Mouse (Mus musculus) Patski (cell line): ENCODE data around the gene Sec22c. TPM values are rescaled to one million over a fixed set of nuclear protein-coding genes. Genes with fewer than 3 reads are reported as not detected.
A peak's percentile ranks its signal among the peaks of the same experiment; 100 is the strongest.

Experiments
- ATAC-seq: fragments of 100-300 bp; one replicate; pipeline ENCODE4 v1.8.0; 2021
- CTCF ChIA-PET: fragments of 350-600 bp; sonication (Branson Sonifier 250); formaldehyde crosslinking; loops from one replicate; lab custom pipeline; 2022; ENCODE audit warnings: inconsistent platforms; lab: Charles Lee
- POLR2A ChIA-PET: fragments of 350-600 bp; sonication (Branson Sonifier 250); formaldehyde crosslinking; loops from one replicate; lab custom pipeline; 2022; ENCODE audit warnings: antibody characterized with exemption, inconsistent platforms; lab: Charles Lee
- DNase-seq: peaks from one replicate; pipeline ENCODE4 v3.0.0-alpha.2; 2011; ENCODE audit warnings: low read depth, low spot score
- H3K27me3 ChIP-seq: fragments of 371-371 bp; one replicate; pipeline ENCODE4 v1.5.1; 2021
- CTCF ChIP-seq: fragments of 100-300 bp; IDR thresholded peaks from one replicate; pipeline ENCODE4 v1.5.1; 2021
- in situ Hi-C: fragments of 300-500 bp; cut with MboI; formaldehyde crosslinking; loops from 3 replicates; pipeline ENCODE4 v1.11.1; 2018; ENCODE audit warnings: low pct_unique_long_range_greater_than_20kb, mixed read lengths
- polyA plus RNA-seq: library from polyadenylated mRNA; unstranded; gene quantifications from one replicate; pipeline ENCODE4 v1.2.3, GENCODE M21; 2021

Sec22c gene
- polyA plus RNA-seq, 1 experiment from 2014 or later = 12.7 TPM

DNA sequence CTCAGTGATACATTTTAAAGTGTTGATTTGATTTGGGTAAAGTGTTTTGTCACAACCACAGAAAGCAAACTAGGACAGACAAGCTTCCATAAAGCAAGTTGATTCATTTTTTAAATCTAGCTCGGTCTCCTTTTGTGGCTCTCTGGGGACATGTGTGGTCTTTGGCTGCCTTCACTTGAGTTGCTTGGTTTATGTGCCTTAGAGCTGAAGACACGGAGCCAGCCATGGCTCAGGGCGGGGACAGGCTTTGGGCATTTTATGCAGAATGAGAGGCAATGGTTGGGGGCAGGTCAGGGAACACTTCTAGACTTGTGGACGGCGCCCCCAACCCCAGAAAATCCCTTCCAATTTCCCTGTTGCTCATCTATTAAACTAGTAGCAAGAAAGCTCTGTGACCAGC, 31.6 kb downstream of the Sec22c start:
- in situ Hi-C loops = no loop called here
- POLR2A ChIA-PET = no interaction called here
- DNase-seq (no peak), ATAC-seq (no peak)
- CTCF ChIA-PET = no interaction called here
- no peak for TF ChIP-seq CTCF
- peaks cover 28% of the 10 kb centered on the region for H3K27me3 ChIP-seq

DNA sequence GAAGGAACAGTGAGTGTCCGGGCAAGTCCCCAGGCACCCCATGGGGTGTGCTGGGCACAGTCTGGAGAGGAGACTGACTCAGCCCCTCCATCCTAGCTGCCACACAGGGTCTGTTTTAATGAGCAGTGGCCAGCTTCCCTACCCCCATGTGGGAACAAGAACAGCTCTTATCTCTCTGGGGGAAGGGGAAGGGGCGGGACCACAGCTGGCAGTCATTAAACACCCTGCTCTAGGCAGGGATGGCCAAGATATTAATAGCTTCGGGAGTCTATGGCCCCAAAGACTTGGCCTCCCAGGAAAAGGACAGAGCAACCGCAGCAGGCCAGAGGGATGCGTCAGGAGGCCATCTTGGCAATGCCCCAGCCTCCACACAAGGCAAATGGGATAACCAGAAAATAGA, 33.0 kb downstream of the Sec22c start:
- no peak for ATAC-seq
- in situ Hi-C loops = no loop called here
- DNase-seq = no peak
- CTCF ChIA-PET = interaction anchor here (1.3 to 2.5 kb wide), 3 partner anchors 11 to 23 kb away, joined by 3 to 11 read pairs (median 5); no protein-coding TSS in a partner anchor
- TF ChIP-seq CTCF = no peak
- peaks cover 36% of the 10 kb centered on the region for H3K27me3 ChIP-seq
- POLR2A ChIA-PET = no interaction called here

DNA sequence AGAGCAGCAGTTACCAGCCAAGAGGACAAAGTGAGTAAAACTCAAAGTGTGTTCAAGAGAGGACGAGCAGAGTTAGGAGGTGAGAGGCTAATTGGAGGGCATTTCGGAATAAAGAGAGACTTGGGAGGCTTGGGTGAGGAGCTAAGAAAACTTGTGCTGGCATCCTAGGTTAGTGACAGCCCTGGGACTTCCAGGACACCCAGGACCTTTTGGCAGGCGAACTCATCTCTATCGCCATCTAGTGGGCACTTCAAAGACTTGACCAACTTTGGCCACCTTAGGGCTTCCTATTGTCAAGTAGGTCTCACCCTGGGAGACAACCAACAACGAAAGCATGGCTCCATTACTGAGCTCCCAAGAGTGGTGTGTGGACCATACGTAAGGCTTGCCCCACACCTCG, 34.0 kb downstream of the Sec22c start:
- TF ChIP-seq CTCF = peak; percentile 76
- in situ Hi-C loops = no loop called here
- ChIA-PET CTCF (interaction anchor here (0.8 to 2.5 kb wide), 7 partner anchors 10 to 194 kb away, joined by 3 to 11 read pairs (median 3); no protein-coding TSS in a partner anchor), POLR2A (no interaction called here)
- ATAC-seq (peak; percentile 27), DNase-seq (no peak)
- H3K27me3 ChIP-seq = peaks cover 46% of the 10 kb centered on the region

DNA sequence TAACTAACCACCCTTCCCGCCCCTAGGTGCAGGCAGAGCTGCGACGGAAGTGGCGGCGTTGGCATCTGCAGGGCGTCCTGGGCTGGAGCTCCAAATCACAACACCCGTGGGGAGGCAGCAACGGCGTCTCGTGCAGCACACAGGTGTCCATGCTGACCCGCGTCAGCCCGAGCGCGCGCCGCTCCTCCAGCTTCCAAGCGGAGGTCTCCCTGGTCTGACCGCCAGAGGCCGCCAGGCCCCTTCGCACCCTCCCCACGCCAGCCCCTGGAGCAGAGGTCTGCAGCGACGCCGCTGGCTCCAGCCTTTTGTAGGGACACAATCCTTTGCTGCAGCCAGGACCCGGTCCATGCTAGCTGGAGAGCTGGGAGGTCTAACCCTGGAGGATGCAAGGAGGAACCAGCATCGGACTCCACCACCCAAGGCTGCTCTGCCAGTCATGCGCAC, 35.9 kb downstream of the Sec22c start:
- peaks cover 60% of the 10 kb centered on the region for H3K27me3 ChIP-seq
- in situ Hi-C loops = no loop called here
- ChIA-PET CTCF (interaction anchor here (1.3 to 1.4 kb wide), 2 partner anchors 30 to 90 kb away, joined by 3 to 5 read pairs; partner anchors contain the start of gene Zfp651), POLR2A (no interaction called here)
- DNase-seq (no peak), ATAC-seq (peak; percentile 44)
- no peak for TF ChIP-seq CTCF

DNA sequence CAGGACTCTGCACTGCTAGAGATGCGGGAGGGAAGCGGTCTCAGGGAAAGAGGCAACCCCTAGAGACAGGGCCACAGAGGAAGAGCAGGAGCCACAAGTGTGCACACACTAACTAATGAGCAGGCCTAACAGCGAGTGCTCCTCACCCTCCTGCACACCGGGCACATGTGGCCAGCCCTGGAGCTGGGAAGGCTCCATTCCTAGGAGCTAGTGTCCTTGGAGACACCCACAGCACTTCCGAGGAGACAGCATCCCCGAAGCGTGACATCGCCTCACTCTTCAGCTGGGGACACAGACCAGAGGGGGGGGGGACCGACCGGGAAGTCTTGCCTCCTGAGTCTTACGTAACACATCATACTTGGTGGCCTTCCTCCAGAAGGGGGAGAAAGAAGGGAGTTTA, 37.5 kb downstream of the Sec22c start:
- ChIA-PET POLR2A (no interaction called here), CTCF (interaction anchor here (1.0 kb wide), 1 partner anchor 126 kb away, joined by 3 read pairs; no protein-coding TSS in a partner anchor)
- no peak for DNase-seq
- no peak for ATAC-seq
- in situ Hi-C loops = no loop called here
- peaks cover 68% of the 10 kb centered on the region for H3K27me3 ChIP-seq
- TF ChIP-seq CTCF = no peak

DNA sequence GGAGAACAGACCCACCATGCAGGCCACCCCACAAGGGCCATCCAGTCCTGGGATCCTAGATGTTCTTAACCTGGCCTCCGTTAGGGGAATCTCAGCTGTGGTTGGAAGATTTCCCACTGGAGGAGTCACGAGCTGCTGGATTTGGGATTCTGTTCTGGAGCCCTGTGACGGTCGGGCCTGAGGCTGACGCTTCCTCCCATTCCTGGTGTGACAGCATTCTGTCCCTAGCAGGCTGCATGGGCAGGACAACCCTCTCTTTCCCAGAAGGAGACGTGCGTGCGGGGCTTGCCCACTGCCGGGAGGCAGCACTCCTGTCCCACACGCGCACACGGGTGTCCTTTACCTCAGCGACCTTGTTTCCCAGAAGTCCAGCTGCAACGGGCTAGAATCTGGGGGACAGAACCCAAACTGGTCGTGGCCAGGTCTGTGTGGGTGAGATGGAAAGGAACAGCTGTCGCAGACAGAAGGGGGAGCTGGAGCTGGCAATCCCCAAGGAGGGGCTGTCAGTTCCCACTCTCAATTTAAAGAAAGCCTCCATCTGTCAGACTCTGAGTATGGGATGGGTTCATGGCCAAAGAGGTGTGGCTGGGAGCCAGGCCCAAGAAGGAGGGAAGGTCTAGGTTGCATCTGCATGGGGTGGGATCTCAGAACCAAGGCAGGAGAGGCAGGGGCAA, 38.2 kb downstream of the Sec22c start:
- DNase-seq = no peak
- in situ Hi-C loops = no loop called here
- peaks cover 70% of the 10 kb centered on the region for H3K27me3 ChIP-seq
- ChIA-PET POLR2A (no interaction called here), CTCF (interaction anchor here (1.0 kb wide), 1 partner anchor 126 kb away, joined by 3 read pairs; no protein-coding TSS in a partner anchor)
- no peak for ATAC-seq
- no peak for TF ChIP-seq CTCF

DNA sequence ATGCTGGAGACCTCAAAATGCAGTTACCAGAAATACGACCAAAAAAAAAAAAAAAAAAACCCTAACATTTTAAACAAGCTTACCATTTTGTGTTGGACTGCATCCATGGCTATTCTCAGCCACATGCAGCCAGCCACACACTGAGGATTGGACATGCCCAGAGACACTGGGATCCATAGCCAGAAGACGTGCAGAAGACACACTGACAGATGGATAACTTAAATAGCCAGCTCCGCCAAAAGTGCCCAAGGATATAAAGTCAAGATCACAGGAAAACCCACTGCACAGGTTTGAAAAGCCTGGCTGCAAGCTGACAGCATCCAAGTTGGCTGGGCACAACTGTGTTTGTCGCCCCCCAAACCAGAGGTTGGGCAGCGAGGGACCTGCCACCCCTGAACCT, 41.2 kb downstream of the Sec22c start:
- DNase-seq (no peak), ATAC-seq (no peak)
- TF ChIP-seq CTCF = no peak
- POLR2A ChIA-PET = no interaction called here
- in situ Hi-C loops = no loop called here
- peaks cover 66% of the 10 kb centered on the region for H3K27me3 ChIP-seq
- CTCF ChIA-PET = no interaction called here

DNA sequence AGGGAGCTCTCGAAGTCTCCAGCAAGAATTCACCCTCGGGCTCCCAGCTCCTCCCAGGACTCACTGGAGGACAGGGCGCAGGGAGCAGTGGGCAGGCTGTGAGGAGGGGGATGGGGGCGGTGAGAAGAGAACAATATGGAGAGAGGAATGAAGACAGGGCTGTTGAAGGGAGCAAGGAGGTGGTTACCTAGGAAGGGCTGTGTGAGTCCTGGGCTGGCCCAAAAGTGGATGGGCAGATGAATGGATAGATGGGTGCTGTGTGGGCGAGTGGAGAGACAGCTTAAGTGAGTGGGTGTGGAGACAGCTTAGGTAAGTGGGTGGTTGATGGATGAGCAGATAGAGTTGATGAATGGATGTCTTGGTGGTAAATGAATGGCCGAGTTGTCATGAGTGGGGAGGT, 41.8 kb downstream of the Sec22c start:
- no peak for TF ChIP-seq CTCF
- H3K27me3 ChIP-seq = peaks cover 64% of the 10 kb centered on the region
- DNase-seq (no peak), ATAC-seq (no peak)
- ChIA-PET CTCF (interaction anchor here (3.0 kb wide), 1 partner anchor 16 kb away, joined by 9 read pairs; no protein-coding TSS in a partner anchor), POLR2A (no interaction called here)
- in situ Hi-C loops = no loop called here

DNA sequence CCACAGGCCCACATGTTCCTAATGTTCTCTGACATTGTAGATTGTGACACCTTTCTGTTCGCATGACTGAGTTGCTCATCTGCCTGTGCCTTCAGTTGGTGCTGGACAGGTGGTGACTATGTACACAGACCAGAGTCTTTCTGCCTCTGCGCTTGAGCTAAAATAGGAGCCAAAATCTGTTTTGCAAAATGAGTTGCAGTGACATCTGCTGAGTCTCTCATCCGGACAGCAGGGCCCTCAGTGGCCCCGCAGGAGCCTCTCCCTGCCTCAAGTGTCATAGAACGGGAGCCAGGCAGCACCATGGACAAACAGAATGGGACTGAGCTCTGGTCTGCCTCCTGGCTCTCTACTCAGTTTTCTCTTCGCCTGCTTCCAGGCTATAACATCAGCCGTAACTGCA, 45.5 kb downstream of the Sec22c start:
- ATAC-seq (no peak), DNase-seq (no peak)
- CTCF ChIA-PET = no interaction called here
- POLR2A ChIA-PET = no interaction called here
- no peak for TF ChIP-seq CTCF
- in situ Hi-C loops = no loop called here
- peaks cover 56% of the 10 kb centered on the region for H3K27me3 ChIP-seq

DNA sequence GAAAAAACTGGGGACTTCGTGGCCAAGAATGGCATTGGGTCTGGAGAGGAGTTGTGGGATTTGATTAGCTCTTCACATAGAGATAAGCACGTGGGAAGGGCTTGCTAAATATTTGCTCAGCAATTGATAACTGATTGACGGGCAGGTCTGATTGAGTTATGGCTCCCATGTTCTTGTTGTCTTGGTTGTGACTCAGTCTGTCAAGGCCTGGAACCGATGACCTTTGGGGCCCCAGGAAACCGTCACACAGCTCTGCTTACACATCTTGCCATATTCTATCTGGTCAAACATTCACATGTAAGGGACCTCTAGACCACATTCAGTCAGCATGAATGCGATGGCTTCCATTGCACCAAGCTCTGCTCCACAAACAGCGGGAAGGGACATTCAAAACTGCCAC, 47.0 kb downstream of the Sec22c start:
- DNase-seq (no peak), ATAC-seq (no peak)
- TF ChIP-seq CTCF = no peak
- ChIA-PET CTCF (interaction anchor here (1.4 kb wide), 1 partner anchor 13 kb away, joined by 4 read pairs; no protein-coding TSS in a partner anchor), POLR2A (interaction anchor here (0.6 kb wide), 1 partner anchor 797 kb away, joined by 4 read pairs; no protein-coding TSS in a partner anchor)
- in situ Hi-C loops = no loop called here
- H3K27me3 ChIP-seq = peaks cover 58% of the 10 kb centered on the region

DNA sequence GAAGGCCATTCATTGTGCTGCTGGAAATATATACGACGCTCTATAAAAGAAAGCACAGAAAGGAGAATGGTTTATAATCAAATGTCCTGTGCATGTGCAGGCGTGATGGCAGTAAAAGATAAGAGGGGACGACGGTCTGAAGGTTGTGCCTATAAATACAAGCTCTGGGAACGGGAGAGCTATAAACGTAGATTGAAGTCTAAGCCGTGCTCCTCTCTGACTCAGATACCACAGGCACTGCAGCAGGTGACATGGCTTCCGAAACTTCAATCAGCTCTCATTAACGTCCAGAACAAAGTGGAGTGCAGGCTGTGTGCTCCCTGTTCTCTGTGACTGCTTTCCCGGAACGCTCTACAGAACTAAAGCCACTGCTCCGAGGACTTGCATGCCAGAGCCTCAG, 48.1 kb downstream of the Sec22c start:
- peaks cover 59% of the 10 kb centered on the region for H3K27me3 ChIP-seq
- no peak for TF ChIP-seq CTCF
- DNase-seq = no peak
- in situ Hi-C loops = no loop called here
- ATAC-seq = no peak
- ChIA-PET CTCF (interaction anchor here (1.4 kb wide), 1 partner anchor 14 kb away, joined by 4 read pairs; no protein-coding TSS in a partner anchor), POLR2A (no interaction called here)
